Mouse (Mus musculus): Measurements from ENCODE around the gene Scn8a.
"Not testable (repeated sequence)": the region's sequence is repeated elsewhere in the genome, so short reads cannot be mapped to it uniquely, and the experiment has no call there.

The Scn8a gene

GRCm38 (mm10) chr15:100869558-100869957, at the start of gene Scn8a:
Gene Scn8a, plus strand, starts transcription at chr15:100869858.
- DNase-seq (ENCODE audit: low spot score) = no peak

DNA sequence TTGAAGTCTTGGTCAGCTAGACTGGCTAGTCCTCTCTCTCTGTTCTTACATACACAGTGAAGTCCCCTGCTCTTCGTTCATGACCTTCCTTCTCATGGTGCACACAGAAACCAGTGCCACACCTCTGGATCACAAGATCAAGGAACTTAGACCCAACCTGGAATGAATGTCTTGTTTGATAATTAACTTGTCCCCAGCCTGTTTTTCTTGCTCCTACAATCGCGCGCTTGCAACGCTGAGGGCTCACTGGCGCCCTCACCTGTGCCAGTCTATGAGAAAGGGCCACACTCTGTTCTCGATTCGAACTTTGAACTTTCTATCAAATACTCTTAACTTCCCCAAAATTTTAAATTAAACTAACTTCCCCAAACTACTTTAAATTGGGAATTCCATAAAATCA, 47.8 kb upstream of the Scn8a start:
- no peak for DNase-seq (ENCODE audit: low spot score)

DNA sequence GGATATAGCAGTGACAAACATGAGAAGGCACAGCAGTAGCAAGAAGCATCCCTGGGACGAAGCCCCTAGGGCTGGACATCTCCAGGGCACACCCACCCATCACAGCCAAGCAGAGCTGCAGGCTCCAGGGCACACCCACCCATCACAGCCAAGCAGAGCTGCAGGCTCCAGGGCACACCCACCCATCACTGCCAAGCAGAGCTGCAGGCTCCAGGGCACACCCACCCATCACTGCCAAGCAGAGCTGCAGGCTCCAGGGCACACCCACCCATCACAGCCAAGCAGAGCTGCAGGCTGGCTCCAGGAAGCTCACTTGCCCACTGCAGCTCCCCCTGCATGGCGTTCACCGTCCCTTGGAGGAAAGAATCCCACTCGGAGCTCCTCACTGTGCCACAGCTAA, 47.3 kb upstream of the Scn8a start:
- not testable (repeated sequence) for DNase-seq (ENCODE audit: low spot score)

GRCm38 (mm10) chr15:100825249-100825856, 44.3 kb upstream of the Scn8a start:
- DNase-seq (ENCODE audit: low spot score) = no peak

- no peak for DNase-seq (ENCODE audit: low spot score)
Observed at GRCm38 (mm10) chr15:100826076-100826475, 43.6 kb upstream of the Scn8a start.

- no peak for DNase-seq (ENCODE audit: low spot score)
Observed at GRCm38 (mm10) chr15:100829775-100830174, 39.9 kb upstream of the Scn8a start.

DNA sequence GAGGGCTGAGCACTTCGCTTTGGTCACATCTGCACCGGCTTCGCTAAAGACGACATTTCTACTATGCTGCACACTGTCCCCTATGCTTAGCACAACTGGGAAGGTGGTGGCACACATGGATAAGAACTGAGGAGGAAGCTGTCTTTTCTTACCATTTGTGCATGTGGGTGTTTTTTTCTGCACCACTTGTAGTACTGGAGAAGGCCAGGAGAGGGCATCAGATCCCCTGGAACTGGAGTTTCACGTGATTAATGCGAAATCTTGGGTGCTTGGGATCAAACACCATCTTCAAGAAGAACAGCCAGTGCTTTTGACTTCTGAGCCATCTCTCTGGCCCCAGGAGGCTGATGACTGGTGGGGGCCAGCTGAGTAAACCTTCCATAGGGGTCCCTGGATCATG, 39.0 kb upstream of the Scn8a start:
- DNase-seq (ENCODE audit: low spot score) = peak; percentile 14

GRCm38 (mm10) chr15:100832144-100832543, 37.5 kb upstream of the Scn8a start:
- DNase-seq (ENCODE audit: low spot score) = no peak

GRCm38 (mm10) chr15:100832784-100833183, 36.9 kb upstream of the Scn8a start:
- no peak for DNase-seq (ENCODE audit: low spot score)

GRCm38 (mm10) chr15:100836729-100837128, 32.9 kb upstream of the Scn8a start:
- DNase-seq (ENCODE audit: low spot score) = no peak

DNA sequence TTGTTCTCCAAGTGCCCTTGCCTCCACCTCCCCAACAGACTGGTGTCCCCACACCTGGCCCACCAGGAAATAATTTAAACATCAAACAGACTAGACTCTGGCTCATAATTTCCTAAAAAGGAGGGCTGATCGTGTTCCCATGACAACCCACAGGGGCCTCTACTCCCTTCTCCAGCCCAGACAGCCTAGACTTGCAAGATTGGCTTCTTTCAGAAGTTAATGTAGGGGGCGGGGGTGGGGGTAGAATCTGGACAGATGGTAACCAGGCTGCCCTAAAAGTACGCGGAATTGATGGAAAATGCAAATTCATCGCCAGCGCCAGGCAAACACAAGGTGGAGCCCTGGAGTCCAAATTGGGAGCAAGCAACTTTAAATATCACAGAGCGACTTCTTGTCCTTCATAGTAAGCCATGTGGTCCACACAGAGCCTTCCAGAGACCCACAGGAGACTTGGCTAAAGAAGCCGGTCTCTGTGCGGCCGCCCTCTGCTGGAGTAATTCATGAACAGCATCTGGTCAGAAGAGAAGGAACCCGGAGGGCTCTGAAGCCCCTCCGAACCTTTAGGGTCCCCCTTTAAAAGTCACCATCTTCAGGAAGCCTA, 31.0 kb upstream of the Scn8a start:
- no peak for DNase-seq (ENCODE audit: low spot score)

GRCm38 (mm10) chr15:100844336-100844735, 25.3 kb upstream of the Scn8a start:
- no peak for DNase-seq (ENCODE audit: low spot score)

DNA sequence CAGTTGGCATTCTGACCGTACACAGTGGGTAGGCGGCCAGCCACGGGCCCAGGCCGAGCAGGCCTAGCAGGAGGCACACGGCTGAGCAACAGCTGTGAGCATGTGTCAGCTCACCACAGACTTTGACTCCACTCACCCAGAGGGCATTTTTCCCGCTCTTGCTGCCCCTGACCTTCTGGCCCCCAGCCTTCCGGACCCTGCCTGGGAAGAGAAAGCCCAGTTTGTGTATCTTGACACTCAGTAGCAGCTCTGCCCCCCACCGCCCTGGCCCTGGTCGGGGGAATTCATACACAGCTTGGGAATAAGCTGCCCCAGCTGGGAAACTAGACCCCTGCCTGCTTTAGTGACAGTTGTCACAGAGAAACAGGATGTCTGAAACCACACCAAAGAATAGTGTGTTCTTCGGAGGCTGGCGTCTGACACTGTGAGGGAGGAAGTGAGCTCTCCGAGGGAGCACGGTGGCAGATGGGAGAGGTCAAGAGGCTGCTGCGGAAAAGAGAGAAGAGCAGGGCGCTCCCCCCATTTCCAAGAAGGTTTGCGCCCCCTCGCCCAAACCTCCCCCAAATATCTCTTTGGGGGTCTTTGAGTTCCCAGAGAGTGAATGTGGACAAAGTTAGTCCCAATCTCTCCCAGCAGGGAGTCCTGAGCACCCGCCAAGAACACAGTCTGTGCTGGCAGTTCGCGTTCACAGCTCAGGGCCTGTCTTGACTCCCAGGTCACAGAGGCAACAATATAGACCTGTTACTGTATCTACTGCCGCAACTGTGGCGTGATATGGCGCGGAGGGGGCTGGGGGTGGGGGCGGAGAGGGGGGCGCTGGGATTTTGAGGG, 24.4 kb upstream of the Scn8a start:
- DNase-seq (ENCODE audit: low spot score) = no peak

DNA sequence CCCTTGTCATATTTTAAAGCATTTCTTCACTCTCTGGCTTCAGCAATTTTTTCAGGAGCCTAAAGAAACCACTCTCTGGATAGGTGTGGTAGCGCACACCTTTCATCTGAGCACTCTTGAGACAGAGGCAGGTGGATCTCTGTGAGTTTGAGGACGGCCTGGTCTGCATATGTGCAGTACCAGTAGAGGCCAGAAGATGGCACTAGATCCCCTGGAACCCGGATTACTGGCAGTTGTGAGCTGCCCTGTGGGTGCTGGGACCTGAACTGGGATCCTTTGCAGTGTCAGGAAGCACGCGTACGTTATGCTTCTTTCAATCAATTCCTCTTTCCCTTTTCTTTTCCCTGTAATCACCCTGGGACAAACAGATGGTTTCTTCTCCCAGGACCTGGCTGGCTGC, 22.5 kb upstream of the Scn8a start:
- DNase-seq (ENCODE audit: low spot score) = no peak

GRCm38 (mm10) chr15:100857586-100857985, 12.1 kb upstream of the Scn8a start:
- no peak for DNase-seq (ENCODE audit: low spot score)

GRCm38 (mm10) chr15:100860856-100861255, 8.8 kb upstream of the Scn8a start:
- no peak for DNase-seq (ENCODE audit: low spot score)

DNA sequence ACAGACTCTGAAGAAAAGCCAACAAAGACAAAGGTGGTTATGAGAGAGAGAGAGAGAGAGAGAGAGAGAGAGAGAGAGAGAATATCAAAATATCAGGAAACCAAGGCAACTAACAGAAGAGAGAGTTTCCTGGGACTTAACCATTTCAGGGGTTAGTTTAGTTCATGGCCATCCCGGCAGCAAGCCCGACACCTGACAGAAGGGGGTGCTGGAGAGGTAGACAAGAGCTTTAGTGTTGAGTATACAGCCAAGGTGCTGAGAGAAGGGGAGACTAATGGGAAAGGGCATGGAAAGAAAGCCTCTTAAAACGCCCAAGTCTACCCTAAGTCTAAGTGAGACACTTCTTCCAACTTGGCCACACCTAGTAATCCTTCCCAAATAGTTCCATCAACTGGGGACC, 4.1 kb upstream of the Scn8a start:
- no peak for DNase-seq (ENCODE audit: low spot score)

- DNase-seq (ENCODE audit: low spot score) = no peak
Observed at GRCm38 (mm10) chr15:100870001-100870774, 530 bp downstream of the Scn8a start.

DNA sequence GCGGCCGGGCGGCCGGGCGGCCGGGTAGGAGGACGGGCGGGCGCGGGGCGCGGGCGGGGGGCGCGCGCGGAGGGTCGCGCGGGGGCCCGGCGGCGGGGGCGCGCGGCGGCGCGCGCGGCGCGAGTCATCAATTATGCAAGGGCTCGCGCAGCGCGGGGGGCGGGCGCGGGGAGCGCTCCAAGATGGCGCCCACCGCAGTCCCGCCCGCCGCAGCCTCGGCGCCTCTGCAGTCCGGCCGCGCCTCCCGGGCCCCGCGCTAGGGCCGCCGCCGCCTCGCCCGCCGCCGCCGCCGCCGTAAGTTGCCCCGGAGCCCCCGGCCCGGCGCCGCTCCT, 1.1 kb downstream of the Scn8a start:
- DNase-seq (ENCODE audit: low spot score) = no peak

DNA sequence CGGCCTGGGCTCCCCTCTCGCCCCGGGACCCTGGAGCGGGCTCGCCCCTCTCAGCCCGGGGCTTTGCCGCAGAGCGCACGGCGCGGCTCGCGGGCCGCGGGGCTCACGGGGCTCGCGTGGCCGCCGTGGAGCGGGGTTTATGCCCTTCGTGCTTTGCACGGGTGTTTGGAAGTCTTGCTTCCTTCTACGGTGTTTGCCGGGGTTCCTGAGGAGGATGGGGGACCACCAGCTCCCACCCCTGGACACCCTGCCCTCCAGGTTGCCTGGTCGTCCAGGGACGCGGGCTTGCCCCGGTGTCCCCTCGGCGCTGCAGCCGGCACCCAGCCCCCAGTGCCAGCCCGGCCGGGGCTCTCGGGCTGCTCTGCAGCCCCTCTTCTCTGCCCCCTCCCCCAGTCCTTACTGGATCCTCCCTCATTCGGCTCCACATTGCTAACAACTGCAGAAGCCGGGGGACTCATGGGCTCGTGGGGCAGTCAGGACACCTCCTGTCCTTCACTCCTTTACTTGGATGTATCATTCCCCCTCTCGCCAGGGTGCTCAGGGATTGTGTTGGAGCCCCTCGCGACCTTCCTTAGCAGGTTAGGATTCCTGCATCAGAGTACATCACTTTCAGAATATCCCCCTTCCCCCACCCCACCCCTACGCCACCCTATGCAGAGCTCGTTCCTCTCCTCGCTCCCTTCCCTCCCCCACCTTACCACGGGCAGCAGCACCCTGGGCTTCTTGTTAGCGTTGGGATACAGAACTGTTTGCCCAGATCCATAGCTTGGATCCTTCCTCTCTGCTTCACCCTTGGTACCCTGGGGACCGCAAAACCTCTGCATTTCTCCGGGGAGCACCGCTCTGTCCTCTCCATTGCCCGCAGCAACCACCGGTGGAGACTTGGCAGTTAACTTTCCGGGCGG, 1.7 kb downstream of the Scn8a start:
- DNase-seq (ENCODE audit: low spot score) = no peak

DNA sequence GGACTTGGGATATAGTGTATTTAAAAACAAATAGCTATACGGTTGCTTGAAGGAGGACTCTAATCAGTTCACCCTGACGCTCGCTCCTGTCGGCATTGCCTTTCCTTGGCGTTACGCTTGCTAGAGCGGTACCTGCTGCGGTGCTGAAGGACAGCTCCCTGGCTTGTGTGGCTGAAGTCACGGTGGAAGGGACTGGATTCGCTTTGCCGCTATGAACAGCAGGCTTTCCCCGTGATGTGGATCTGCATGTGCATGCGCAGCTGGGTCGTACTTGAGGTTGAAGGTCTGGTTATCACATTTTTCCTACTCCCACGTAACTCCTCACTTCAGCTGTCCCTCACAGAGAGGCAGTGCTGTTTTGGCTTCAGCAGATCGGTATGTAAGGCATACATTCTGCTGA, 3.5 kb downstream of the Scn8a start:
- peak; percentile 20 for DNase-seq (ENCODE audit: low spot score)

DNA sequence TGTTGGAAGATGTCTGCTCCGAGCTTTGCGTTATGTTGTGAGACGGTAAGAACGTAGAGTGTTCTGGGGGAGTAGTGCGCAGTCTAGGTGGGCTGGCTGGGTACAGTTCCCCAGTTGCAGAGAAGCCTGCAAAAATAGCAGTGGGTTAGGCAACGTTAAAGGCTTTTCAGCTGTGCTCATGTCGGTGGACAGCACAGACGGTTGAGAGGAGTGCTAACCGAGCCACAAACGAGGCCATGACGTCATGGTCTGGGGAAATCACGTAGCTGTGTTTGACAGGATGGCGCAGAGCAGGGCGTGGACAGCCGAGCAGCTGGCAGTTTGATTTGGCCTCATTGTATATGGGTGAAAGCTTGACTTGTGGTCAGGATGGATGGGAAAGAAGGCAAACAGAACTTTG, 9.4 kb downstream of the Scn8a start:
- DNase-seq (ENCODE audit: low spot score) = no peak
